Mouse (Mus musculus): Measurements from ENCODE around the gene Ptprm.

DNA sequence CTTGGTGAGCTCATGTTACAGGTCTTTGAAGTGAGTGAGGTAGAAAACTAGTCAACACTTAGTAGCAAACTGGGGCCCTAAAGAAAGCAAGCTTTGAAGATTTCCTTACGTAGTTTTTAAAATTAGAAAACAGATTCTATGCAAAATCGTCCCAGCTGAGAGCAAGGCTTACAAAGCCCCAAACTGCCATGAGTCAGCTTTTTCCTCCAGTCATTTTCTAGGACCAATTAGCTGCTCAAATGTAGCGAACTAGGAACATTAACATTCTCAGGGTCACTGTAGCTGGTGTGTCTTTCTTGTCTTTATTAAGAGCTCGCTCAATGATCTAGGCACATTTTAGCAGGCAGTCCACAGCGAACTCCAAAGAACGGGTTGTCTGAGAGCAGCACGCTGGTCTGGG is 153.1 kb downstream of the Ptprm start:
- TF ChIP-seq EP300 (IDR thresholded peaks at IDR 0.05; ENCODE audit: low read depth) (no peak), CTCF (IDR thresholded peaks at IDR 0.05; ENCODE audit: low read depth) (no peak)
